Mouse (Mus musculus): ENCODE data around the gene Faf1.

GRCm38 (mm10) chr4:109984496-109985423, 308.4 kb downstream of the Faf1 start:
- no peak for TF ChIP-seq EP300 (IDR thresholded peaks at IDR 0.05; ENCODE audit: insufficient read depth, low read depth, low read length)
- TF ChIP-seq CTCF (IDR thresholded peaks at IDR 0.05; ENCODE audit: low read depth, low read length), result no peak

Data from ES-Bruce4 (cell line).